Mouse (Mus musculus): ENCODE measurements around the gene Zfp553.

- no peak for TF ChIP-seq CTCF (IDR thresholded peaks at IDR 0.05; ENCODE audit: low read depth, low read length)
- TF ChIP-seq POLR2A (IDR thresholded peaks at IDR 0.05; ENCODE audit: extremely low read depth, insufficient read depth, low read length), result no peak
Measured at GRCm38 (mm10) chr7:127210266-127210665, 22.6 kb upstream of the Zfp553 start.

All from liver, adult 2 months (tissue).